Mouse (Mus musculus): ENCODE results near the gene Pdzd8.

- no peak for TF ChIP-seq POLR2A (IDR thresholded peaks at IDR 0.05; ENCODE audit: insufficient read depth, low read depth, low read length)
- no peak for TF ChIP-seq CTCF (IDR thresholded peaks at IDR 0.05; ENCODE audit: insufficient read depth, low read depth, low read length)
These were observed 42.8 kb upstream of the Pdzd8 start for GRCm38 (mm10) chr19:59388399-59388798.

Measured in olfactory bulb, adult 2 months (tissue).